In the genomic region with DNA sequence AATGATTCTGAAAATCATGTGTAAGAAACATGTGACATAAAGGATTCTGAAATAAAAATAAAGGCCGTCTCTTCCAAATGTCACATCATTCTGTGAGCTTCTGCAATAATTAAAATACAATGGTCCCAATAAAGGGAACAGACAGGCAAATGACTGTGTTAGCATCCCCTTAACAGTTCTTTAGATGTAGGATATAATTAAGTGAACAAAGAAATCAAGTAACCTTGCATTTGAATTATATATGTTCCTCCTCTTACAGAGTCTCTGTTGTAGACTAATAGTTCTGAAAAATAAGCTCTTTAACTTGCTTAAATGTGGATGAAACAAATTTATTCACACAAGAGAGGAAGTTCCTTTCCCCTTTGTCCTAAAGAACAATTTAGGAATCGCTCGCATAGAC, we compare ENCODE assay signal across 26 mouse cellular contexts. TPM values are rescaled to one million over a fixed set of nuclear protein-coding genes. Genes with fewer than 3 reads are reported as not detected.
"Had no signal": no experiment of that assay in that cellular context is flagged by ENCODE, and none has a peak within 500 bp of the region (broad histone marks: within the 10 kb centered on the region; RNA-seq: fewer than 3 reads in every experiment).

No protein-coding gene starts in this region.

- H3K36me3 ChIP-seq: lung, embryonic 15.5 days; midbrain, embryonic 13.5 days; midbrain, embryonic 15.5 days; neural tube, embryonic 12.5 days had no signal

- ATAC-seq: lung, postnatal 0 days; midbrain, embryonic 13.5 days; midbrain, embryonic 15.5 days had no signal

- H3K4me2 ChIP-seq: lung, embryonic 15.5 days; midbrain, embryonic 11.5 days; midbrain, embryonic 13.5 days; midbrain, embryonic 15.5 days; neural tube, embryonic 12.5 days had no signal

- DNase-seq: lung, adult 2 months; lung, postnatal 14 days; lung, postnatal 36 days; retina, postnatal 1 day; right cerebral cortex, adult 18-20 months; right cerebral cortex, postnatal 25 days; right cerebral cortex, postnatal 4 days; spleen, adult 18-20 months; thymus, adult 18-20 months; thymus, postnatal 14 days; thymus, postnatal 36 days had no signal

- H3K27ac ChIP-seq: lung, embryonic 15.5 days; macrophage; midbrain, embryonic 13.5 days; midbrain, embryonic 15.5 days; neural tube, embryonic 12.5 days had no signal

- H3K4me1 ChIP-seq: lung, embryonic 15.5 days; megakaryocyte, embryonic 14.5 days; midbrain, embryonic 13.5 days; midbrain, embryonic 15.5 days; neural tube, embryonic 12.5 days had no signal

- H3K9me3 ChIP-seq: lung, embryonic 15.5 days; midbrain, embryonic 13.5 days; midbrain, embryonic 15.5 days; neural tube, embryonic 12.5 days had no signal

- H3K9ac ChIP-seq: lung, embryonic 15.5 days; midbrain, embryonic 13.5 days; midbrain, embryonic 15.5 days; neural tube, embryonic 12.5 days had no signal

- H3K27me3 ChIP-seq: lung, embryonic 15.5 days; megakaryocyte, embryonic 14.5 days; midbrain, embryonic 13.5 days; midbrain, embryonic 15.5 days; neural tube, embryonic 12.5 days had no signal

- H3K4me3 ChIP-seq: lung, embryonic 15.5 days; megakaryocyte, embryonic 14.5 days; midbrain, embryonic 13.5 days; midbrain, embryonic 15.5 days; neural tube, embryonic 12.5 days had no signal

RNA-seq across cellular contexts. Expression of a gene that starts 10.5 kb away (rescaled TPM):
- total RNA-seq: megakaryocyte progenitor cell, adult 5-6 weeks; midbrain, postnatal 0 days; monocyte, adult 5-6 weeks had no signal
- polyA plus RNA-seq: lung, embryonic 15.5 days; macrophage; midbrain, embryonic 11.5 days; midbrain, embryonic 13.5 days; neural tube, embryonic 12.5 days; neural tube, embryonic 14.5 days; small intestine, adult 2 months; stomach, embryonic 14.5 days had no signal

RNA-seq across cellular contexts. Expression of a gene that starts 23.6 kb away (rescaled TPM):
- total RNA-seq: megakaryocyte progenitor cell, adult 5-6 weeks had no signal
- polyA plus RNA-seq: macrophage; small intestine, adult 2 months; stomach, embryonic 14.5 days; stomach, embryonic 16.5 days had no signal

RNA-seq across cellular contexts. Expression of a gene that starts 59.1 kb away (rescaled TPM):
- total RNA-seq: megakaryocyte progenitor cell, adult 5-6 weeks; midbrain, postnatal 0 days; monocyte, adult 5-6 weeks had no signal
- polyA plus RNA-seq: macrophage; midbrain, embryonic 11.5 days; midbrain, embryonic 13.5 days; midbrain, embryonic 15.5 days; midbrain, postnatal 0 days; neural tube, embryonic 12.5 days; neural tube, embryonic 14.5 days; small intestine, adult 2 months; stomach, embryonic 14.5 days had no signal
